Mouse (Mus musculus): ENCODE results near the gene Cdkn1a.
"Not testable (repeated sequence)": the region's sequence is repeated elsewhere in the genome, so short reads cannot be mapped to it uniquely, and the experiment has no call there.

The Cdkn1a gene

DNA sequence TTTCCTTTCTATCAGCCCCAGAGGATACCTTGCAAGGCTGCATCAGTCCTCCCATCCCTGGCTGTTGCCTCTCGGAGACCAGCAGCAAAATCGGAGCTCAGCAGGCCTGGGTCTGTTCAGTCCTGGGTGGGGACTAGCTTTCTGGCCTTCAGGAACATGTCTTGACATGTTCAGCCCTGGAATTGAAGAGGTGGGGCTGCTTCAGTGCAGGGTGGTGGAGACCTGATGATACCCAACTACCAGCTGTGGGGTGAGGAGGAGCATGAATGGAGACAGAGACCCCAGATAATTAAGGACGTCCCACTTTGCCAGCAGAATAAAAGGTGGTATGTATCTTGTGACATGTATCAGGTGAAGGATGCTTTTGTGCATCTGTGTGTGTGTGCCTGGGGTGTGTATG lies at the start of gene Cdkn1a:
Gene Cdkn1a (plus strand): TSS at position 201 of the 400 bp plus-strand sequence.
- DNase-seq, result peak in 1 of 2 experiments; percentile 1

DNA sequence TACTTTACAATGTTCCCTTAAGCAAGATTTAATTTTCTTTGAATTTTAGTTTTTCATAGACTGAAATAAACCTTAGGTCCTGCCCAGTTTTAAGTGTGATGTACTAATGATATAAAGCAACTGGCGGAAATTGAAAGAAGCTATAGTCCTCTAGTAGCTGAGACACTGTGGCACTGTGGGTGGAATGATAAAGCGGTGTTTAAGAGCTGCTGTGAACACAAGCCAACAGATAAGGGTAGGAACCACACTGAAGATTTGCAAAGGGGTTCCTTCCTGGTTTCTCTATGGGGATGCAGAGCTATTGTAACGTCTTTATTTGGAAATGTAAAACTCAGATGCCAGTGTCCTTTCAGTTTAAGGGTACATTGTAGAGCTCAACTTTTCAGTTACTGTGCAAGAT lies 49.1 kb upstream of the Cdkn1a start:
- DNase-seq, result not testable (repeated sequence)

DNA sequence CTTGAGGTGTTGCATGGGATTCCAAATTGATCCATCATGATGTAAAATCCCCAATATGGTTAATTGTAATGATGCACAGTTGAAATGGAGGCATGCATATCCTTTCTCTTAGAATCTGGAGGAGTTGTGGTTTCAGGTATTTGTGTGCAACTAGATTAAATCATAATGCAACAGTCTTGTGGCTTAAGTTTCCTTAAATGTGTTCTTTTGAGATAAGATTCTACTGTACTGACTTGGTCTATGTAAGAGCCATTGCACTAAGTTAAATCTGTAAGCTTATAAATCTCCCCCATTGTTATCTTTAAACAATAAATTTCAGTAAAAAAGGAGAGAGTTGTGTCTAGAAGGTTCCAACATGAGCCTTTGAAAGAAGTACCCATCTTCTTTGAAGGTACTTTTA lies 48.2 kb upstream of the Cdkn1a start:
- DNase-seq, result no peak

DNA sequence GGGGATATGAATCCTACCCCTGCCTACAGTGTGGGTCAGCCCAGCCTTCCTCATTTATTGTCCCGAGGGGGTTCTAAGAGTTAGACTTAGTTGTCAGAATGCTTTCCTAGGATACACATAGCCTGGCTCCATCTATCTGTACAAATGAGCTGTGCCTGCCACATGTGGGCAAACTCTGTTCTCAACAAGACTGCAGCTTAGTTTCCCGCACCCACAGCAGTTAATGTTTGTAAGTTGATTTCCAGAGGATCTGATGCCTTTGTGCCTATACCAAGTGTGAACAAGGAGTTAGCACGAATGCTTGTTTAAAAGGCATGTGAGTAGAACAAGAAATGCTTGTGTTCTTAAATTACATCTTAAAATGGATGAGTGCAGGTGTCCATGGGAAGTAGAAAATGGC lies 47.2 kb upstream of the Cdkn1a start:
- no peak for DNase-seq

DNA sequence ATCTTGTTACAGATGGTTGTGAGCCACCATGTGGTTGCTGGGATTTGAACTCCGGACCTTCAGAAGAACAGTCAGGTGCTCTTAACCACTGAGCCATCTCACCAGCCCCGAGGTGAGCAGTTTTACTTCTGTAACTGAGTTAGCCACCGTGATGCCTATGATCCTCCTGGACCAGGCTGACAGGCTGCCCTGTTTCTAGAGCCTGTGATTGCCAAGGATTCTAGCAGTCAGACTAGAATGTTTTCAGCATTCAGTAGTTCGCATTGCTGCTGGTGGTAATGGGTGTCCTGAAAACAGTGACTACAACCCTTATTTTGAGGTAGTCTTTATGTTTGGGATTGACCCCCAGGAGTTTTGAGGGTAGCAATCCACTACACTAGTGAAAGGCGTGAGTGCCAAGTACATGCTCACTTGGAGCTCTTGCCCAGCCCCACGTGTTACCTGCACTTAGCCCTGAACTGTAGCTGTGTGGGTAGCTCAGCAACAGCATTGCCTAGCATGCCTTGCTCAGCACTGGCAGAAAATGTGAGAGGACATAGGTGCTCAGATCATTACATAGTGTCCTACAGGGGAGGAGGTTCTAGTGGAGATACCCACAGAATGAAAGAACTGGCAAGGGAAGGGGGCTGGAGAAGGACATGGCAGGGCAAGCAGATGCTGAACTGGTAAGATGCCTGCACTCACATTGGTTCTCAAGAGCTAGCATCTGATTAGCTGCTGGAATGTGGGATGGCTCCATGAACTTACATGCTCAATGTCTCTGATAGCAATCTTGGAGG lies 46.4 kb upstream of the Cdkn1a start:
- no peak for DNase-seq

DNA sequence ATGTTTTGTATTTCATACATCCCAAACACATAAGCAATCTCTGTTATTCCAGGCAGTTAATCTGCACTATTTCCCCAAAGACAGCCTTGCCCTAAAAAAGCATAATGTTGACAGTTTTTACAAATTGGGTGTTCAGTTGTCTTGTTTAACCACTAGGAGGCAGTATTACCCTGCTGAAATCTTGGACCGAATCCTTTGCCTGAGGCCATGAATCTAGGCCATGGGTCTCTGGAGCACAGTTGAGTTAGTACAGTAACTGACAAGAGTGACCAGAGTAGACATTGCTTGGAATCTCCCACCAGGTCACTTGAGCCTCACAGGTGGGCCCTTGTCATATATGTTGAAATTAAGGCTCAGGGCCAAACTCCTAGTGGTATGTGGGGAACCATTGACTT lies 45.9 kb upstream of the Cdkn1a start:
- no peak for DNase-seq

DNA sequence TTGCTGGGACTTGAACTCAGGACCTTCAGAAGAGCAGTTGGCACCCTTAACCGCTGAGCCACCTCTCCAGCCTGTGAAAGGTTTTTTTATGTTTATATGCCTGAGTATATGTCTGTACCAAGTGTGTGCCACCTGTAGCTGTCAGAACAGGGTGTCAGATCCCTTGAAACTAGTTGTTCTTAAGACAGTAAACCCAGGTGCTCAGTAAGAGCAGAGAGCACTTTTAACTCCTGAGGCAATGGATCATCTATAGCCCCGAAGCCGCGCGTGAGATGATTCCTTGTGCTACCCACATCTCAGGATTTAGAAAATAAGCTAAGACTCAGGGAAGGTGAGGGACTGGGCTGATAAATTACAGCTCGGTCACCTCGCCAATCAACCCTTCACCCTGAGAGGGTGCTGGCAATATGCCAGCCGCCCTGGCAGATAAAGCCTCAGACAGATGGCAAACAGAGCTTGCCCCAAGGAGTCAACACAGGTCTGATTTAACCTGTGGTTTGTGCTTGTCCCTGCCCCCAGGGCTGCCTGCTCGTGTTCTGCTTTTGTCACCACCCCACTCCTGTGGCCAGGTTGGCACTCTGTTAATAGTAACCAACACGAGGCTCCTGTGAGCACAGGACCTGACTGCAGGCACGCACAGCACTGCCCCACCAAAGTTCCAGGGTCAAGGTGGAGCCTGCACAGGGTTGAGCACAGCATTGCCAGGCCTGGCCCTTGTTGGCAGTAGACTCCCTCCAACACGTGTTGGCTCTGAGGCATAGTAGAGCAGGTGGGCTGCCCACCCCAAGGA lies 44.8 kb upstream of the Cdkn1a start:
- DNase-seq, result no peak

DNA sequence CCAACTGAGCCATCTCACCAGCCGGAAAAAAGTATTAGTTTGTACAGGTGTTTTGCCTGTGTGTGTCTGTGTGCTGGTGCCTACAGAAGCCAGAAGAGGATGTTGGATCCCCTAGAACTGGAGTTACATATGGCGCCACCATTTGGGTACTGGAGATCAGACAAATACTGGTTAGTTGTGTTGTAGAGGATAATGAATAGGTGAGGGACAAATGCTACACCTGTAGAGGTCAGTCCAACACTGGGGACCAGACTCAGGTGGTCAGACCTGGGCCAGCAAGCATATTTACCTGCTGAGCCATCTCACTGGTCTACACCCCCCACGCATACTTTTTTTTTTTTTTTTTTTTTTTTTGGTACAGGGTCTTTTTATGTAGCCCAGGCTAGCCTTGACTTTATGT lies 43.9 kb upstream of the Cdkn1a start:
- no peak for DNase-seq

DNA sequence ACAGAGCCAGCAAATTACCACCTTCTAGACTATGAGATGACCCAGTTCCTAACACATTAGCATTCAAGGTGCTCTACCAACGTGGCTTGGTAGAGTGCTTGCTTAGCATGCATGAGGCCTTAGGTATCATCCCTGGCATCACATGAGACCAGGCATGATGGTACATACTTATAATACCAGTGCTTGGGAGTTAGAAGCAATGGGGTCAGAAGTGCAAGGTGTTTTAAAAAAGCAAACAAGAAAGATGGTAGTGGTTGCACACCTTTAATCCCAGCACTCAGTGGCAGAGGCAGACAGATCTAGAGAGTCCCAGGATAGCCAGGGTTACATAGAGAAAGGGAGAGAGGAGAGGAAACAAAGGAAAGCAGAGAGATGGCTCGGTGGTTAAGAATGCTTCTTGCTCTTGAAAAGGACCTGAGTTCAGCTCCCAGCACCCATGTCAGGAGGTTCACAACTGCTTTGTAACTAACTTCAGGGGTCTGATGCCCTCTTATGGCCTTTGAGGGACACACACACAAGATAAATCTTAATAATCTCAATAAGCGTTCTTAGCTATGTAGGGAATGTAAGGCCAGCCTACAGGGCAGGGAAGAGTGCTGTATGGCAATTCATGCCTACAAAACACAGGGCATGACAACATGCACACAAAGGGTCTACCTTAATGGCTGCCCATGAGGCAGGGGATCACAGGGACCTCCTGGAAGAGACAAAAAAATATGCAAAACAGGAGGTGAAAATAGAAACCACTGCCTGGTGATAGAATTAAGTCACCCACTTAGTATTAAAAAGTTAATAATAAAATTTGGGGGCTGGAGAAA lies 42.9 kb upstream of the Cdkn1a start:
- no peak for DNase-seq

DNA sequence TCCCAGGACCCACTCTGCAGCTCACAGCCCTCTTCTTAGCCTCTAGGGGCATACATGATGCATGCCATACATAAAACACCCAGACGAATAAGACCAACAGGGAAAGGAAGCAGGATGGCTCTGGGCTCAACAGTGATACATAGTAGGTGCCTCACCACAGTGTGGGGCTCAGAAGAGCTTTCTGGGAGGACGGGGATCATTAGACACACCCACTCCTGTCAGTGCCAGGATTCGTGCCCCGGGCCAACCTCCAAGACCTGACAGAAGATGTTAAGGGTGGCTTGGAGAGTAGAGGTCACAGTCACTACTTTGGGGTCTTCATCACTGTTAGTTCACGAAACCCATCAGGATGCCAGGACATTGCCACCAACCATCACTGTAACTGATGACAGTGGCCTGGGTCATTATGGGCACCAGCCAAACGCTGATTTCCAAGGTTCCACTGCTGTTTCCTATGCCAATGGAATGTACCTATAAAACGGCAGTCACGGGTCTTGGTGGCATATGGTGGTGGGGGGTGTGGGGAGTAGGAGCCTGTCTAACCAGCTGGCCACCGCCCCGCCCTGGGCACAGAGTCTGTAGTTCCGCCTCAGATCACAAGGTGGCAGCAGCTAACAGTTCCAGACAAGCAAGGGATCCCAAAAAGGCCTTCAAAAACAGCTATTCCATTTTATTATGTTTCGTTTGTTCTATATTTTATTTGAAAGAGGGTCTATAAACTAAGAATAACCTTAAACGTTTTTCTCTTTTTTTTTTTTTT lies 41.8 kb upstream of the Cdkn1a start:
- DNase-seq, result peak; percentile 57 to 63

DNA sequence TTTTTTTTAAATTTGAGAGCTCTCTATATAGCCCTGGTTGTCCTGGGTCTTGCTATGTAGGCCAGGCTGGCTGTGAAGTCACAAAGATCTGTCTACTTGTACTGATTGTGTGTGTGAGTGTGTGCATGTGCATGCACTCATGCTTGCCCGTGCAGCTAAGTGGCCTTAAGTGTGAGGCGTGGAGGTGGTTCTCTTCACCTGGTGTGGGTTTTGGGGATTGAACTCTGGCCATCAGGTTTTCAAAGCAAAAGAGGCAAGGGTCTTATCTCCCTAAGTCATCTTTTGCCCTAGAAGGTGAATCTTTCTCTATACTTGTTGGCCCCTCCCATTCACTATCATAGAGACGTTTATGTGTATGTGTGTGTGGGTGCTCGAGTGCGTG lies 41.3 kb upstream of the Cdkn1a start:
- no peak for DNase-seq

DNA sequence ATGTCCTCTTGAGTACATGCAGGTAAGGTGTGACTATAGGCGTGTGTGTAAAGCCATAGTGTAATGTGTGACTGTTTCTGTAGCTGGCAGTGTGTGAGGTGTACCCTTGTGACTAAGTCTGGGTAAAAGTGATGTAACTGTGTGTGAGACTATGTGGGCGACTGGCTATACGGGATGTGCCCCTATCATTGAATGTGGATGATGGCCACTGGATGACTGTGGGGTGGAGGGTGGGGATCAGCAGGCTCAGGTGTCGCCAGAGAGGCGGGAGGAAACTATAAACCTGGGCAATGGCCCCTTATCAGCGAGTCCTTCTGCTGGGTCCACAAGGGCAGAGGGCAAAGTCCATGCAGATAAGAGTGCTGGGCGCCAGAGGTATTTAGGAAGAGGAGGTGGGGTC lies 40.9 kb upstream of the Cdkn1a start:
- DNase-seq, result no peak

DNA sequence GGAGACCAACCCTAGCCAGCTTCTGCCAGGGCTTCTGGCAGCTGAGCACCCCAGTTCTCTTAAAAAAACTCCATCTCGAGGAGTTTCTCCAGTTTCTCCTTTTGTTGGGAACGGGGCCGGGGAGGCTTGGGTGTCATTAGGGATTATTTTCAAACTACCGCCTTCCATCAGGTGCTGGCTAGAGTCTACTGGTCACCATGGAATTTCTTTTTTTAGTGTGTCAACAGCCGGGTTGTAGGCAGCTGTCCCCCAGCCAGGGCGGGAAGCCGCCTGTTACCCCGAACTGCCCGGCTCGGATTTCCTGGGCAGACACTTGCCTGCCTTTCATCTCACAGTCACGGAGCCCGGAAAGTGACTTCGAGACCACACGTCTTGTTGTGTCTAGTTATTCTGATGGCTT lies 40.0 kb upstream of the Cdkn1a start:
- no peak for DNase-seq

DNA sequence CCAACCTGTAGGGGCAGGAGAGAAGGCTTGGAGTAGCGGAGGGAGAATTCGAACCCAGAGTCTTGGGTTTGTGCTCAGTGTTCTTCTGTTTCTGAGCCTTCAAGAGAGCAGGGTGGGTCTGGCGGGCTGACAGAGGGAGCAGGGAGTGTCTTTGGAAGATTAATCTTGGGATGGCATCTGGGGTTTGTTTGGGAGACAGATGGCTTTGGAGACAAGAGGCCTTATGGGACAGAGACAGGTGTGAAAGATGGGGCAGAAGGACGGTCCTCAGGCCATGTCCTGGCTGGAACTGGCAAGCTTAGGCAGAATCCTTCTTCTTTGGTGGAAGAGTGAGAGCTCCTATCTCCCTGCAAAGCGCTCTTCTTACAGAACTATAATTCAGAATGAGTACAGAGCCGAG lies 37.7 kb upstream of the Cdkn1a start:
- DNase-seq, result no peak

DNA sequence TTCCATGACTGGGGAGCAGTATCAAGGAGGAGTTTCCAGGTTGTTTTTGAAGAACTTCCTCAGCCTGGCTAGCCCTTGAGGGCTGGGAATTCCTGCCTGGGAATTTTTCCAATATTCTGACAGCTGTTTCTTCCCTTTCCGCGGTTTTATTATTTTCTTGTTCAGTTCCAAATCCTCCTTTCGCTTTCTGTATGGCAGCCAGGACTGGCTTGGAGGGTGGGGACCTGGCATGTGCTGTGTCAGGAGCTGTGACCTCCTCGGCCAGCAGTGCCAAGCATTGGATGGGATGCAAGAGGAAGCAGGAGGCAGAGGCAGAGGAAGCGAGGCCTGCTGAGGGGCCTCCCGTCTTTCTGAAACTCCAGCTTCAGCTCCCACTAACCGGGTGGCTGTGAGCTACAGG lies 36.9 kb upstream of the Cdkn1a start:
- DNase-seq, result no peak

DNA sequence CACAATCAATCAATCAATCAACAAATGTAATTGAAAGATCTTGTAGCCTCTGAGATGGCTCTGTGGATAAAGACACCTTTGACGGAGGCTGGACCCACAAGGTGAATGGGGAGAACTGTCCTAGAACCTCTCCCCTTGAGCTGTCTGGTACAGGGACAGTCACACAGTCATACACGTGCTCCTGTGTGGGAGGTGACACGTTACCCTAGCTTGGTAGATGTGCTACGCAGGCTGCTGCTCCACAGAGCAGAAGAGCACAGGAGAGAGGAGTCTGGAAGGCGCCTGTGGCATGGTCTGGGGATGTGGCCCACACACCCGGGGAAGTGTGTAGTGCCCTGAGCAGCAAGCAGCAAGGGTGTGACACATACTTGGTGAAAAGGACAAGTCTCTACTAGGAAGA lies 36.3 kb upstream of the Cdkn1a start:
- no peak for DNase-seq

DNA sequence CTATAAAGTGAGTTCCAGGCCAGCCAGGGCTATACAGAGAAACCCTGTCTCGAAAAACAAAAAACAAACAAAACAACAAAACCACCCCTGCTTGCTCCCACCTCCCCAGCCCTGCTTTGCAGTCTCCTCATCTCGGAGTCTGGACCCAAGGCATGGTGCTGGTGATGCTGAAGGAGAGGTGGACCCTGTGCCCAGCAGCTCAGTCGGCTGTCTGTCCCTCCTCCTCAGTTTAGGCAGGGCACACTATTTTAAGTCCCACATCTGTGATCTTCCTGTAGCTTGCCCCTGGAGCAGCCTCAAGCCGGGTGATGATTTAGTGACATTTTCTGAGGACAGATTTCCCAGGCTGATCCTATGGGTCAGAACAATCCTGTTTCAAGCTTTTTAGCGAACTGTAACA lies 35.2 kb upstream of the Cdkn1a start:
- no peak for DNase-seq

DNA sequence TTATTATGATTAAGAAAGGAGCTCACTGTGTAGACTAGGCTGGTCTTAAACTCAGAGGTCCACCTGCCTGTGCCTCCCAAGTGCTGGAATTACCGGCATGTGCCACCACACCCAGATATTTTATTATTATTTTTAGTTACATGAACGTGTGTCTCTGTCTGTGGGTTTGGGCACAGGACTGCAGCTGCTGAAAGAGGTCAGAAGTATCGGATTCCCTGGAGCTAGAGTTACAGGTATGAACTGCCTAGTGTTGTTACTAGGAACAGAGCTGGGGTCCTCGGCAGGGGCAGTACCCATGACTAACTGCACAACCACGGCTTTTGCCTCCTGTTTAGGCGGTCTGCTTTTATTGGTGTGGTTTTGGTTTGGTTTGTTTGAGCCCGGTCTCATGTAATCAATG lies 34.6 kb upstream of the Cdkn1a start:
- no peak for DNase-seq

DNA sequence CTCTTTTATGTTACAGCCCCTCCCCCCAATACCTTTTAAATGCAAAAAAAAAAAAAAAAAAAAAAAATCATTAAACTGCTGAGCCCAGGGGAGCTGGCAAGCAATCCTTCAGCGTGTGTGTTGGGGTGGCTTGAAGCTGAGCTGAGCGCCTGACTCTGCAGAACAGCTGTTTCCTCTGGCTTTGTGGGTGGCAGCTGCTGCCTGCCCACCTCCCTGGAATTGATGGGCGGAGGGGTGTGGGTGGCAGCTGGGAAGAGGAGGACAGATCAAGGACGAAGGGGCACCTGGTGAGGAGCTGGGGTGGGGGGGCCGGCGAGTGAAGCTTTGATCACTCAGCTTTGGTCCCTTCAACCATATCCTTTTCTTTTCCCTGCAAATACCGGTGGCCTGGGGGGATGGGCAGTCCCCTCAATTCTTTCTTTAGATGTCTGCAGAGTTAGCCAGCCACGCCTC lies 34.1 kb upstream of the Cdkn1a start:
- peak; percentile 65 to 71 for DNase-seq

DNA sequence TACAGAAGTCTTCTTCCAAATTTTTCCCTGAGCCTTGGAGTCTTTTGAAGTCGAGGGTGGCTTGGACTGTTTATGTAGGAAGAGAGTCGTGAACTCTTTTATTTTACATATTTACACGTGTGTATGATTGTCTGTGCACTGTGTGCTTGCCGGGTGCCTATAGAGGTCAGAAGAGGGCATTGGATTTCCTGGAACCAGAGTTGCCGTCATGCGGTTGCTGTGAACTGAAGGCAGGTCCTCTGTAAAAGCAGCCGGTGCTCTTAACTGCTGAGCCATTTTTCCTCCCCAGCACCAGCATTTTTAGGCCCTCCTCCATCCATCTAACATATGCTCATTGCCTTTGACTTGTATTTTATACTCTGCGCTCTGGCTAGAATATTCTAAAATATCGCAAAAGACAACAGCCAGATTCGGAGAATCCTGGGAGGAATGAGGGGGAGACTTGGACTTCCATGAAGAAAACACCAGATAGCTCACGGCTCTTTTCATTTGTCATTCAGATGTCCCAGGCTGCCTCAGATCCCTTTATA lies 33.4 kb upstream of the Cdkn1a start:
- DNase-seq, result no peak

DNA sequence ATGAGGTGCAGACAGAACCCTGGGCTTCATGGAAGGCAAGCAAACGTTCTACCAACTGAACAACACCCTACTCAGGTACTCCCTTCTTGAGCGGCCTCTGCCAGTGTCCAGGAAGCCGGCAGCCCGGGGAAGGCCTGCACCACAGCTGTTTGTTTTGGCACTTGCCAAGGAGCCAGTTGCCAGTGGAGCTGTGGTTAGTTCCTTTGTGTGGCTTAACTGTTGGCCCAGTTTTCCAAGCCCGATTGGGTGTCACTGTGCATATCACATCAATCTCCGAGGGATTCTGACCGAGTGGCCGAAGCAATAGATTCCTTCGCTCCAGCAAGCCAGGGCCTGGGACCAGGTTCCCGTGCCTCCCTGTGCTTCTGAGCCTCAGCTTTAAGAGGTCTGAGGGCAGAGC lies 32.8 kb upstream of the Cdkn1a start:
- DNase-seq, result no peak

DNA sequence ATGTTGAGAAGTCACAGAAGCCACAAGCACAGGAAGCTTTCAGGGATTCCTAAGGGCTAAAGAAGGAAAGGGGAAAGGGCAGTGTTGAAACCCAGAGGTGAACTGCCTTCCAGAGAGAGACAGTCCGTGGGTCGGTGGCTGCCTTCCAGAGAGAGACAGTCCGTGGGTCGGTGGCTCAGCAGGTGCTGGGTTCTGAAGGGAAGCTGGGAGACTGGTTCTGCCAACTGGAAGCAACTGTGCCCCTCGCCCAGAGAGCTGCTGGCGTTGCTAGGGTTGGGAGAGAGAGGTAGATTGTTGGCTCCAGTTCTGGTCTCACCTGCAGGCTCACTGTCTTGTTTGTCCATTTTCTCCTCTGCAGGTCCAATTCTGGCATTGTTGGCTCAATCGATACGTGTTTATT lies 32.3 kb upstream of the Cdkn1a start:
- DNase-seq, result no peak

Data from thymus, adult 18-20 months (tissue).